Mouse (Mus musculus) T-cell, adult 66 days (primary cell): ENCODE results near the gene Tln2. TPM values are rescaled to one million over a fixed set of nuclear protein-coding genes. Genes with fewer than 3 reads are reported as not detected.

ENCODE experiments used
- total RNA-seq, 2 experiments: library from RNA; stranded (reverse); gene quantifications; 3 replicates in 1 of 2; 4 replicates in 1 of 2; pipeline ENCODE4 v1.2.4; 2023

Tln2 gene
- total RNA-seq, result under 1 TPM; 0.41 to 0.80 TPM

DNA sequence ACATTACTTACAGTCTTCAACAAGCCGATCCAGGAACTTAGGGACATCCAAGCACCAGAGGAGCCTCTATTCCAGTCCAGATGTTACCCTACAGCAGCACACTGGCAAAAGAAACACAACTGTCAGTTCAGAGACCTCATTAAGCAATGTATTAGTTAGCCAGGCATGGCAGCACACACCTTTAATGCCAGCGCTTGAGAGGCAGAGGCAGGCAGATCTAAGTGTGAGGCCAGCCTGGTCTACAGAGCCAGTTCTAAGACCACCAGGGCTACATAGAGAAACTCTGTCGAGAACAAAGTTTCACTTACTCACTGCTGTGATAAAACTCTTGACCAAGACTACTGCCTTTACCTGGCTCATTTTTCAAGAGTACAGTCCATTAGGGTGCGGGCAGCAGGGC lies at the start of gene Tln2:
TSS of gene Tln2 (minus strand) at position 101 of the 400 bp plus-strand sequence.

Other genes starting within 250 kb of the Tln2 start
- gene C2cd4b, start 199.7 kb upstream of the Tln2 start, total RNA-seq, result not detected